Mouse (Mus musculus) induced T-regulatory cell, adult 2 months (primary cell): ENCODE data around the gene Mgst2.
A peak's percentile ranks its signal among the peaks of the same experiment; 100 is the strongest.

ENCODE experiments used
- DNase-seq: peaks from one replicate; pipeline ENCODE4 v3.0.0-alpha.2; 2012; ENCODE audit warnings: low read depth

The Mgst2 gene

DNA sequence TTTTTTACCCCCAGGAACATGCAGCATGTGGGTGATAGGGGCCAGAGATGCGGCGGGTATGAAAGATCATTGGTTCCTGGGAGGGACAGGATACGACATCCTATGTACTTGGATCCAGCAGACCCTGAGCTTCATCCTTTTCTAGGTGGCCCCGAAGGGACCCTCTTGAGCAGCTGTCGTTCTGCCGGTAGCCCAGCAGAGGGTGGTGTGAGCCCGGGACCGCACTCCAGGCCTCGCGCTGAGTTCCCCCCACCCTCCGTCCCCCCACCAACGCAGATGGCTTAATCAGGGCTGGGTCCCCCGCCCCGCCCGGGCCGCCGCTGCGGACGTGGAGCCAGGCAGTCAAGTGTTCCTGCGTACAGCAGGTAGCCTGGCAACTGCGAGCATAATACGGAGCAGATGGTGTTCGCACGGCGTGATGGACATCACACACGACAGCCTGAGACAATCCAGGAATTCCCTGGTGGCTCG is 41.2 kb downstream of the Mgst2 start:
- DNase-seq, result peak; percentile 77

- no peak for DNase-seq
Measured at GRCm38 (mm10) chr3:51701950-51702349, 41.8 kb downstream of the Mgst2 start.

DNA sequence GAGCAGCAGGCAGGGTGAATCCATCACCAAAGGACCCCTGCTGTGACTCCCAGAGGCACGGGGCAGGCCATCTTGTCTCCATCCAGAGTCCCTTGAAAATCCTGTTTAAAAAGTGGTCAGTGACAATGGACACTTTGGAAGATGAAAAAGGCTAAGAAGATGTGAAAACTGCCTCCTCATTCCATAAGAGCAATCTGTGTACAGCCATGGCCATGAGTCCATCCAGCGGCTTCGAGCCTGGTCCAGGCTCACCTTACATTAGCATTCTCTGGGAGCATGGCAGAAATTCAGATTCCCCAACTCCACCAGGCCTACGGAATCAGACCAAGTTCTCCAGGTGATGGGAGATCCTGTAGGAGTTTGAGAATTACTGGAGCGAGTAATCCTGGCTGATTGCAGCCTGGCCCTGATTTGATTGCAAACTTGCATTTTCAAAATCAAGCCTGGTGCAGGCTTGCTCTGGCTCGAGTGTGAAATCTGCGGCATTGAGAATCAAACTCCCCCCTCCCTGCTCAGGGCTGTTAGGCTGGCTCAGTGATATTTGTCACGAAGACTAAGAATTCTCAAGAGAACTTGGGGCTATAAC is 42.6 kb downstream of the Mgst2 start:
- DNase-seq, result no peak

GRCm38 (mm10) chr3:51703478-51703877 is 43.3 kb downstream of the Mgst2 start:
- DNase-seq, result no peak

DNA sequence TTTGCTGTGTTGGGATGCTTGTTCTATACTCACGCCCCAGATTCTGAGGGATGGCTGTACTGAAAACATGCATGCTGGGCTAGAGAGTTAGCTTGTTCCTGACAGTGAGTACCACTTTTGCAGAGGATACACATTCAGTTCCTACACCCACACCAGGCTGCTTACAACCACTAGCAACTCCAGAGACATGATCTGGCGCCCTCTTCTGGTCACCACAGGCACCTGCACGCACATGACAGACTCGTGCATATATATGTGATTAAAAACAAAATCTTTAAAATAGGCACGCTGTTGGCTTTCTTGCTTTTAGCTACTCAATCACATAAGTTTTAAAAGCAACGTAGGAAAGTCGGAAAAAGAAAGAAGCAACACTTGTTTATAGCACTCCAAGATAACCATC is 45.1 kb downstream of the Mgst2 start:
- DNase-seq, result peak; percentile 64

GRCm38 (mm10) chr3:51708375-51708745 is 48.2 kb downstream of the Mgst2 start:
- DNase-seq, result no peak

GRCm38 (mm10) chr3:51708746-51709411 is 48.7 kb downstream of the Mgst2 start:
- no peak for DNase-seq

DNA sequence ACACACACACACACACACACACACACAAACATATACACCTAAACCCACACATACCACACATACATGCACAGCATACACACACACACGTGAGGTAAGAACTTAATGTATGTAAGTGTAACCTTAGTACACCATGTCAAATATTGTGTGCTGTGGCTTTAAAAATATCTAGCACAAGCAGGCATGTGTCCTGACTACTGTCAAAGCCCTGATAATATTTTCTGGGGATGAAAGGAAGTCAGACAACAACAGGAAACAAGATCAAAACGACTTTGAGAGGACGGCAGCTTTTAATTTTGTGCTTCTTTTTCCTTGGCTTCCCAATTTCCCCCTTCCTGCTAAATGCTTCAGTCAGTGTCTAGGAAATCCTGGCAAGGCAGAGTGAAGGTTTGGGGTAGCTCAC is 52.2 kb downstream of the Mgst2 start:
- no peak for DNase-seq

DNA sequence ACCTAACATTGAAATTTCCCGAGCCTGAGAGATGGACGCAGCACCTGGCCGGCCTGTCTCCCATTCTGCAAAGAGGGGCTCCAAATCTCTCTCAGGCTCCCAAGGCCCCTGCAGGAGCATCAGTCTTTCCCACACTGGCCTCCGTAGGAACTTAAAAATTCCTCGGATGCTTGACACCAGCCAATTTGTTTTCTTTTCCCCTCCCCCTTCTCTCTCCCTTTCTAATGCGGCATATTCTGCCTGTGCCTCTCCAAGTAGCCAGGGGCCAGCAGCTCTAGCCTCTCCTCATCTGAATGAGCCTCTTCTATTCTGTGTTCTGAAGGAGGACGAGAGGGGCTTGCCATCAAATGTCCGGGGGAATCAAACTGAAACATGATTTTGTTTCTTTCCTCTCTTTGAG is 53.1 kb downstream of the Mgst2 start:
- DNase-seq, result no peak

DNA sequence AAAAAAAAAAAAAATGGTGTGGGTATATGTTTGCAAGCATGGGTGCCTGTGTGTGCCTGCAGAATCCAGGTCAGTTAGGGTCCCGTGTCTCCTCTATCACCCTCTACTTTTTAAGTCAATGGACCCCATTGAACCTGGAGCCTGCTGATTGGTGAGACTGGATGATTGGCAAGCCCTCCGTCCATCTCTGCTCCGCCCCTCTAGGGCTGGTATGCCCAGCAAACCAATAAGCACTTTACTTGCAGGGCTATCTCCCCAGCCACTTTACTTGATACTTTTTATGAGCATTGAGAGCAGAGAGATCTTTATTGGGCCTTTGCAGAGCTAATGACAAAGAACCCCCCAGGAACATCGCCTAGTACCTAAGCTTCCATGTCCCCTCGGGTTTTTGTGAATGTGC is 54.3 kb downstream of the Mgst2 start:
- DNase-seq, result no peak

DNA sequence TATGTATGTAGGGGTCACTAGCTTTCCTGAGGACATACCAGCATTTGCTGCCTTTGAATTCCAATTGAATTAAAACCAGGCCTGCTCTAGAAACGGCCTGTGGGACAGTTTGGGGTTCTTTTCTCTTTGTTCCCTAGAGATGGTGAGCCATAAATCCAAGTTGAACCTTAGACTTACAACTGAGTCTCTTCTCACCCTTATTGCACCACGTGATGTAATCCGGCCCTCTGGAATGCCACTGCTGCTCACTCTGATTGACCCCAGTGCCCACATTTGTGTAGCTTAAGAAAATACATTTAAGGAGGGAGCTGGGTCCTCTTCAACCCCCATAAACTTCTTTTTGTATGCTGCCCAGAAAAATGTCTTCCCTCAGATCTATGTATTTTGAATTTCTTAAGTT is 57.3 kb downstream of the Mgst2 start:
- no peak for DNase-seq

- no peak for DNase-seq
Measured at GRCm38 (mm10) chr3:51717909-51718308, 57.7 kb downstream of the Mgst2 start.

DNA sequence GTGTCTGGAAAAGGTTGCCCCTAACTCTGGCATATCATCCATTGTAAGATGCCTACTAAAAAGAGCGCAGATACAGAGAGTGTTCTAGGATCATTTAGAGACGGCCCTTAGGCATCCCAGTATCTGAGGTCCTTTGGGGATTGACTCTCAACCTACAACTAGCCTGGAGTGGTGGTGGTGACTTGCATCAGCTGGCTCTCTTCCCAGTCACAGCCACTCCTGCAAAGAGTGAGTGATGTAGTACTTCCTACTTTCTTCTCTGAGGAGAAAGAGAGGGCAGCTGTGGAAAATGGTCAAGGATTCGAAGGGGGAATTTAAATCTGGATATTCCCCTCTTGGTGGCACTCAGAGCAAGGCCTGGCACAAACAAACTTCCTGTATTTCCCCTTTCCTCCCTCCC is 59.2 kb downstream of the Mgst2 start:
- no peak for DNase-seq

- no peak for DNase-seq
Measured at GRCm38 (mm10) chr3:51719982-51720381, 59.8 kb downstream of the Mgst2 start.

DNA sequence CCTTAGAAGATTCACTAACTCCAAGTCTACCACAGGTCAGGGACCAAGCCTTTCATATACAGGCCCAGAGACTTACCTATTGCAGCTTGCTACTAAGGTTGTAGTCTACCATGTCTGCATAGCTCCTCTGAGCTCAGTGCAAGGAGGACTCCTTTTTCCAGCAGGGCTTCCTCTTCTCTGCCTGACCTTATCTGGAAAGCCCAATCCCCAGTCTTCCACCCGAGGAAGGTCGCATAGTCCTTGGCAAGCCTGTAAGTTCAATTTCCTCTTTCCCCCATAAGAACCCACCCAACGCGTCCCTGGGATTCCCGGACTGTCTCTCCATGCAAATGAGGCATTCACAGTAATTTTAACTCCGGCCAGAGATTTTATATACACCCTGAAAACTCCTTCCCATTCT is 66.1 kb downstream of the Mgst2 start:
- DNase-seq, result no peak

- DNase-seq, result no peak
Measured at GRCm38 (mm10) chr3:51727487-51727886, 67.3 kb downstream of the Mgst2 start.

GRCm38 (mm10) chr3:51727968-51728367 is 67.8 kb downstream of the Mgst2 start:
- no peak for DNase-seq

DNA sequence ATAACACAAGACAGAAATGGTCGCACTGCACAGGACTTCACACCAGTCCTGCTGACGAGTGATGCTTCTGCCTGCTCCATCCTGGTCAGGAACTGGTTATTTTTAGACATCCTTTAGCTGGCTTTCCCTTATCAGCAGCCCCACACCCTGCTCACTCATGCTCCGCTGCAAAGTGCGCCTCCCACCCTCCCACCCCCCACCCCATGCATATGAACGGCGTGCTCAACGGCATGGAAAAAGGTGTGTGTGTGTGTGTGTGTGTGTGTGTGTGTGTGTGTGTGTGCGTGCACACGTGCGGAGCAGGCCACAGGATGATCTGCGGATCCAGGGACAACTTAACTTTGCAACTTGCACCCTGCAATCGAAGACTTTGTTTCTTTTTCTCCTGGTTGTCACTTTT is 68.3 kb downstream of the Mgst2 start:
- no peak for DNase-seq

GRCm38 (mm10) chr3:51729109-51729918 is 69.2 kb downstream of the Mgst2 start:
- DNase-seq, result no peak

- DNase-seq, result peak; percentile 48
Measured at GRCm38 (mm10) chr3:51730662-51731061, 70.5 kb downstream of the Mgst2 start.

- no peak for DNase-seq
Measured at GRCm38 (mm10) chr3:51731949-51732636, 71.9 kb downstream of the Mgst2 start.
